Mouse (Mus musculus): ENCODE results near the gene Zfp451. TPM values are rescaled to one million over a fixed set of nuclear protein-coding genes. Genes with fewer than 3 reads are reported as not detected.

Gene Zfp451
- total RNA-seq, 2 experiments from 2014 or later = 7.7 to 10.2 TPM

- intact Hi-C loops (cut with DNase I) = no loop called here
- DNase-seq = no peak
Measured at GRCm38 (mm10) chr1:33720231-33720630, 94.2 kb downstream of the Zfp451 start.

- DNase-seq = peak; percentile 74
- intact Hi-C loops (cut with DNase I) = no loop called here
Measured at GRCm38 (mm10) chr1:33719733-33720225, 94.6 kb downstream of the Zfp451 start, which contains the start of gene Rab23. Rab23 (plus strand) TSS chr1:33719887.

GRCm38 (mm10) chr1:33717636-33718035, 96.8 kb downstream of the Zfp451 start:
- intact Hi-C loops (cut with DNase I) = no loop called here
- no peak for DNase-seq

GRCm38 (mm10) chr1:33714796-33715195, 99.6 kb downstream of the Zfp451 start:
- intact Hi-C loops (cut with DNase I) = no loop called here
- DNase-seq = no peak

- intact Hi-C loops (cut with DNase I) = no loop called here
Measured at GRCm38 (mm10) chr1:33712026-33712425, 102.4 kb downstream of the Zfp451 start.

More at GRCm38 (mm10) chr1:33712026-33712425, 102.4 kb downstream of the Zfp451 start:
- DNase-seq = no peak

Other genes starting within 250 kb of the Zfp451 start
- gene Prim2, start 144.8 kb downstream of the Zfp451 start, total RNA-seq (2021) = 1 to 10 TPM in 1 of 2 experiments, under 1 TPM in 1; 0.87 to 1.1 TPM
- gene Rab23, start 94.7 kb downstream of the Zfp451 start, total RNA-seq (2021) = 1 to 10 TPM; 4.2 to 5.1 TPM
- 10 to 100 TPM; 15.8 to 19.0 TPM for gene Bag2, start 56.8 kb downstream of the Zfp451 start, total RNA-seq (2021)
- gene Bend6, start 93.2 kb upstream of the Zfp451 start, total RNA-seq (2021) = 1 to 10 TPM; 1.1 to 1.3 TPM
- 100 to 1,000 TPM; 215 to 242 TPM for gene Dst, start 93.6 kb upstream of the Zfp451 start, total RNA-seq (2021)